Mouse (Mus musculus): Measurements from ENCODE around the gene Gm49358.

DNA sequence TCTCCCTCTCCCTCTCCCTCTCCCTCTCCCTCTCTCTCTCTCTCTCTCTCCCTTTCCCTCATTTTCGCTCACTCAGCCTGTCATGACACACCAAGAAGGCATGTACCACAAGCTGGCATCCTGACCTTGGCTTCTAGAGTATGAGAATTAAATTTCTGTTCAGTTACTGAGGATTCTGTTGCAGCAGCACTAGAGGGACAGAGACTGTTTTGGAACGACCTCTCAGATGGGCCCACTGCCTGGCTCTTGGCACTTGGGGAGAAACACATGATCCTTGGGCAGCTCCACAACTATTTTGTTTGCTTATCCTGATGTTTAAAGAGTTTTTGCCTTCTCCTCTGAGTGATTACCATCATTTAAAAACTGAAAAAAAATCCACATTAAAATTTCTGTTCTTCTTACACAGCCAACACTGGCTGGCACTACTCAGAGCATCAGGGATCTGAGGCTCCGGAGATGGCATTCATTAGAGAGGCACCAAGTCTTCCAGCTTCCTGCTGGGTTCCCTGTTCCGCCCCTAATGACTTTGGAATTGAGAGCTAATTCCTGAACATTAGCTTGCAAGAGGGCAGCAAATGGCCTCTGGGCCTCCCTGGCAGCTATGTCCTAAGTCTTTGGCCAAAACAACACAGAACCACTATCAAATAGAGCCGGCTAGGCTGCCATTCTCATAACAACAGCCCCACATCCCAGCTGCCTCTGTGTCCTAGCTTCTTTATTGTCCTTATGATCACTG is 116.5 kb downstream of the Gm49358 start:
- no peak for TF ChIP-seq POLR2A (IDR thresholded peaks at IDR 0.05; ENCODE audit: low read depth, low read length)
- no peak for TF ChIP-seq CTCF (conservative IDR thresholded peaks at IDR 0.05; ENCODE audit: insufficient read depth, insufficient read length, low read depth, low read length)
